Mouse (Mus musculus): ENCODE data around the gene Gm10031. TPM values are rescaled to one million over a fixed set of nuclear protein-coding genes. Genes with fewer than 3 reads are reported as not detected.
A peak's percentile ranks its signal among the peaks of the same experiment; 100 is the strongest.

The Gm10031 gene
- polyA plus RNA-seq, 1 experiment from 2014 or later, result 0.57 TPM

- Histone ChIP-seq H3K4me3 (ENCODE audit: low read depth, low read length) (peak overlapping the region; percentile 87), H3K27me3 (ENCODE audit: control insufficient read depth, insufficient read depth, low read length) (no peaks in the 10 kb centered on the region), H3K27ac (replicated peaks; ENCODE audit: low read depth, low read length) (no peak overlapping the region), H3K36me3 (ENCODE audit: control insufficient read depth, insufficient read depth, low read length) (no peaks in the 10 kb centered on the region; the same call in 1 of the 2 replicates), H3K4me1 (ENCODE audit: control insufficient read depth, insufficient read depth, low read length) (0 out of 2 replicates have a peak, but pooled peaks cover 2% of the 10 kb centered on the region), H3K9me3 (ENCODE audit: control insufficient read depth, low read length) (no peaks in the 10 kb centered on the region), H3K4me2 (ENCODE audit: low read depth, severe bottlenecking) (peak overlapping the region; percentile 64), H3K9ac (ENCODE audit: low read length) (peak overlapping the region; percentile 99)
- ATAC-seq (ENCODE audit: insufficient number of reproducible peaks, low FRiP score, low TSS enrichment, low read depth), result no peak
- 19% methylated on average over 8 of the region's 8 CpGs for WGBS
- no peak for DNase-seq (ENCODE audit: low spot score)
Measured at GRCm38 (mm10) chr1:156559641-156560020, 35.8 kb downstream of the Gm10031 start.

- Histone ChIP-seq H3K27me3 (ENCODE audit: control insufficient read depth, insufficient read depth, low read length) (no peaks in the 10 kb centered on the region), H3K36me3 (ENCODE audit: control insufficient read depth, insufficient read depth, low read length) (no peaks in the 10 kb centered on the region; the same call in 1 of the 2 replicates), H3K27ac (replicated peaks; ENCODE audit: low read depth, low read length) (no peak overlapping the region), H3K4me3 (ENCODE audit: low read depth, low read length) (no peak overlapping the region), H3K9me3 (ENCODE audit: control insufficient read depth, low read length) (no peaks in the 10 kb centered on the region), H3K4me2 (ENCODE audit: low read depth, severe bottlenecking) (no peak overlapping the region), H3K4me1 (ENCODE audit: control insufficient read depth, insufficient read depth, low read length) (0 out of 2 replicates have a peak, but pooled peaks cover 2% of the 10 kb centered on the region), H3K9ac (ENCODE audit: low read length) (no peak overlapping the region)
- no peak for DNase-seq (ENCODE audit: low spot score)
- ATAC-seq (ENCODE audit: insufficient number of reproducible peaks, low FRiP score, low TSS enrichment, low read depth), result no peak
- 95% methylated on average over 9 of the region's 9 CpGs for WGBS
Measured at GRCm38 (mm10) chr1:156560500-156560899, 36.7 kb downstream of the Gm10031 start.

- H3K9ac ChIP-seq (ENCODE audit: low read length), result no peak overlapping the region
- H3K9me3 ChIP-seq (ENCODE audit: control insufficient read depth, low read length), result no peaks in the 10 kb centered on the region
- 81% methylated on average over 2 of the region's 2 CpGs for WGBS
- no peaks in the 10 kb centered on the region for H3K4me1 ChIP-seq (ENCODE audit: control insufficient read depth, insufficient read depth, low read length)
- no peak overlapping the region for H3K4me3 ChIP-seq (ENCODE audit: low read depth, low read length)
- H3K27ac ChIP-seq (replicated peaks; ENCODE audit: low read depth, low read length), result no peak overlapping the region
- H3K27me3 ChIP-seq (ENCODE audit: control insufficient read depth, insufficient read depth, low read length), result no peaks in the 10 kb centered on the region
- no peak for DNase-seq (ENCODE audit: low spot score)
- H3K4me2 ChIP-seq (ENCODE audit: low read depth, severe bottlenecking), result no peak overlapping the region
- ATAC-seq (ENCODE audit: insufficient number of reproducible peaks, low FRiP score, low TSS enrichment, low read depth), result no peak
- no peaks in the 10 kb centered on the region; the same call in 1 of the 2 replicates for H3K36me3 ChIP-seq (ENCODE audit: control insufficient read depth, insufficient read depth, low read length)
Measured at GRCm38 (mm10) chr1:156565328-156565727, 41.5 kb downstream of the Gm10031 start.

DNA sequence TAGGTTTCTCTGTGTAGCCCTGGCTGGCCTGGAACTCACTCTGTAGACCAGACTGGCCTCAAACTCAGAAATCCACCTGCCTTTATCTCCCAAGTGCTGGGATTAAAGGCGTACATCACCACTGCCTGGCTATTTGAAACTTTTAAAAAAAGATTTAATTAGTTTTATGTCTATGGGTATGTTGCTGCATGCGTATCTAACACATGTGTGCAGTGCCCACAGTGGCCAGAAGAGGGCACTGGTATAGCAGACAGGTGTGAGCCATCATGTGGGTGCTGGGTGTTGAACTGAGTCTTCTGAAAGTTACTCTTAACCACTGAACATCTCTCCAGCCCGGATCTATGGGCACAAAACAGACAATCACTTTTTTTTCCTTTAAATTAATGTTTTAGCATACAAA is 42.3 kb downstream of the Gm10031 start:
- no peak overlapping the region for H3K27ac ChIP-seq (replicated peaks; ENCODE audit: low read depth, low read length)
- no peak for ATAC-seq (ENCODE audit: insufficient number of reproducible peaks, low FRiP score, low TSS enrichment, low read depth)
- no peaks in the 10 kb centered on the region; the same call in 1 of the 2 replicates for H3K36me3 ChIP-seq (ENCODE audit: control insufficient read depth, insufficient read depth, low read length)
- no peaks in the 10 kb centered on the region for H3K27me3 ChIP-seq (ENCODE audit: control insufficient read depth, insufficient read depth, low read length)
- no peaks in the 10 kb centered on the region for H3K9me3 ChIP-seq (ENCODE audit: control insufficient read depth, low read length)
- DNase-seq (ENCODE audit: low spot score), result peak; percentile 34
- no peaks in the 10 kb centered on the region for H3K4me1 ChIP-seq (ENCODE audit: control insufficient read depth, insufficient read depth, low read length)
- 95% methylated on average over 3 of the region's 3 CpGs for WGBS
- no peak overlapping the region for H3K4me3 ChIP-seq (ENCODE audit: low read depth, low read length)
- no peak overlapping the region for H3K9ac ChIP-seq (ENCODE audit: low read length)
- H3K4me2 ChIP-seq (ENCODE audit: low read depth, severe bottlenecking), result no peak overlapping the region

GRCm38 (mm10) chr1:156569615-156570014 is 45.8 kb downstream of the Gm10031 start:
- Histone ChIP-seq H3K4me1 (ENCODE audit: control insufficient read depth, insufficient read depth, low read length) (no peaks in the 10 kb centered on the region), H3K4me2 (ENCODE audit: low read depth, severe bottlenecking) (no peak overlapping the region), H3K4me3 (ENCODE audit: low read depth, low read length) (no peak overlapping the region), H3K9me3 (ENCODE audit: control insufficient read depth, low read length) (no peaks in the 10 kb centered on the region), H3K27me3 (ENCODE audit: control insufficient read depth, insufficient read depth, low read length) (no peaks in the 10 kb centered on the region), H3K9ac (ENCODE audit: low read length) (no peak overlapping the region), H3K27ac (replicated peaks; ENCODE audit: low read depth, low read length) (no peak overlapping the region), H3K36me3 (ENCODE audit: control insufficient read depth, insufficient read depth, low read length) (no peaks in the 10 kb centered on the region; the same call in 1 of the 2 replicates)
- WGBS, result 94% methylated on average over 4 of the region's 4 CpGs
- ATAC-seq (ENCODE audit: insufficient number of reproducible peaks, low FRiP score, low TSS enrichment, low read depth) (no peak), DNase-seq (ENCODE audit: low spot score) (no peak)

GRCm38 (mm10) chr1:156572952-156573351 is 49.1 kb downstream of the Gm10031 start:
- ATAC-seq (ENCODE audit: insufficient number of reproducible peaks, low FRiP score, low TSS enrichment, low read depth), result no peak
- 86% methylated on average over 4 of the region's 4 CpGs for WGBS

More at GRCm38 (mm10) chr1:156572952-156573351, 49.1 kb downstream of the Gm10031 start:
- no peak overlapping the region for H3K4me3 ChIP-seq (ENCODE audit: low read depth, low read length)
- no peaks in the 10 kb centered on the region for H3K36me3 ChIP-seq (ENCODE audit: control insufficient read depth, insufficient read depth, low read length)
- H3K27me3 ChIP-seq (ENCODE audit: control insufficient read depth, insufficient read depth, low read length), result no peaks in the 10 kb centered on the region
- H3K4me1 ChIP-seq (ENCODE audit: control insufficient read depth, insufficient read depth, low read length), result no peaks in the 10 kb centered on the region
- no peak overlapping the region for H3K9ac ChIP-seq (ENCODE audit: low read length)
- no peak for DNase-seq (ENCODE audit: low spot score)
- H3K27ac ChIP-seq (replicated peaks; ENCODE audit: low read depth, low read length), result no peak overlapping the region
- no peak overlapping the region for H3K4me2 ChIP-seq (ENCODE audit: low read depth, severe bottlenecking)
- H3K9me3 ChIP-seq (ENCODE audit: control insufficient read depth, low read length), result no peaks in the 10 kb centered on the region

Other genes starting within 250 kb of the Gm10031 start
- gene Tdrd5, start 220.3 kb upstream of the Gm10031 start, polyA plus RNA-seq (2014; fragmentation: Nextera tagmentation; extraction: Ambion mirVana), result not detected in 2 replicates
- 0.07 and 0.15 TPM in 2 replicates for gene Nphs2, start 213.3 kb upstream of the Gm10031 start, polyA plus RNA-seq (2014; fragmentation: Nextera tagmentation; extraction: Ambion mirVana)
- gene Gm2000, start 158.0 kb upstream of the Gm10031 start, polyA plus RNA-seq (2014; fragmentation: Nextera tagmentation; extraction: Ambion mirVana), result 1,006 and 1,041 TPM in 2 replicates
- gene Axdnd1, start 102.9 kb upstream of the Gm10031 start, polyA plus RNA-seq (2014; fragmentation: Nextera tagmentation; extraction: Ambion mirVana), result 0.12 and 0.54 TPM in 2 replicates
- gene Soat1, start 49.7 kb upstream of the Gm10031 start, polyA plus RNA-seq (2014; fragmentation: Nextera tagmentation; extraction: Ambion mirVana), result 27.6 TPM in 2 replicates
- gene Abl2, start 34.8 kb downstream of the Gm10031 start, polyA plus RNA-seq (2014; fragmentation: Nextera tagmentation; extraction: Ambion mirVana), result 5.9 and 6.3 TPM in 2 replicates
- gene Tor3a, start 150.3 kb downstream of the Gm10031 start, polyA plus RNA-seq (2014; fragmentation: Nextera tagmentation; extraction: Ambion mirVana), result 8.2 and 10.0 TPM in 2 replicates
- 21.3 and 21.9 TPM in 2 replicates for gene Fam20b, start 195.1 kb downstream of the Gm10031 start, polyA plus RNA-seq (2014; fragmentation: Nextera tagmentation; extraction: Ambion mirVana)

All from limb, embryonic 11.5 days (tissue).